Mouse (Mus musculus) MEL-GATA-1-ER (cell line): ENCODE results near the gene Hexb.

Experiments
- DNase-seq: peaks from one replicate; pipeline ENCODE4 v3.0.0-alpha.2; 2012; ENCODE audit warnings: low read depth; ENCODE audit errors: extremely low read depth

Hexb gene

GRCm38 (mm10) chr13:97197932-97198562, at the start of gene Hexb:
Gene Hexb, minus strand, starts transcription at chr13:97198357.
- peak; percentile 80 for DNase-seq

GRCm38 (mm10) chr13:97247754-97248153, 49.6 kb upstream of the Hexb start:
- no peak for DNase-seq

GRCm38 (mm10) chr13:97246217-97246616, 48.1 kb upstream of the Hexb start:
- DNase-seq = no peak

GRCm38 (mm10) chr13:97245157-97245556, 47.0 kb upstream of the Hexb start:
- DNase-seq = no peak

- no peak for DNase-seq
Measured at GRCm38 (mm10) chr13:97244712-97245105, 46.6 kb upstream of the Hexb start.

GRCm38 (mm10) chr13:97243962-97244711, 46.0 kb upstream of the Hexb start:
- no peak for DNase-seq

- DNase-seq = no peak
Measured at GRCm38 (mm10) chr13:97242716-97243115, 44.6 kb upstream of the Hexb start.

GRCm38 (mm10) chr13:97241787-97242280, 43.7 kb upstream of the Hexb start:
- no peak for DNase-seq

- no peak for DNase-seq
Measured at GRCm38 (mm10) chr13:97240965-97241786, 43.0 kb upstream of the Hexb start, which contains the start of gene Enc1. Gene Enc1, plus strand, starts transcription at chr13:97241105.

- DNase-seq = no peak
Measured at GRCm38 (mm10) chr13:97240279-97240964, 42.3 kb upstream of the Hexb start.

- DNase-seq = no peak
Measured at GRCm38 (mm10) chr13:97239343-97240180, 41.4 kb upstream of the Hexb start.

GRCm38 (mm10) chr13:97238181-97238981, 40.2 kb upstream of the Hexb start:
- DNase-seq = no peak

GRCm38 (mm10) chr13:97237700-97238099, 39.5 kb upstream of the Hexb start:
- no peak for DNase-seq

- no peak for DNase-seq
Measured at GRCm38 (mm10) chr13:97235911-97236310, 37.8 kb upstream of the Hexb start.

- peak; percentile 61 for DNase-seq
Measured at GRCm38 (mm10) chr13:97234785-97235417, 36.7 kb upstream of the Hexb start.

GRCm38 (mm10) chr13:97233092-97233491, 34.9 kb upstream of the Hexb start:
- DNase-seq = no peak

GRCm38 (mm10) chr13:97230101-97230500, 31.9 kb upstream of the Hexb start:
- no peak for DNase-seq

GRCm38 (mm10) chr13:97227795-97228194, 29.6 kb upstream of the Hexb start:
- no peak for DNase-seq

- no peak for DNase-seq
Measured at GRCm38 (mm10) chr13:97225130-97225529, 27.0 kb upstream of the Hexb start.
